Mouse (Mus musculus) cerebellum, adult 9-11 months (tissue): ENCODE results near the gene Igfals.

Experiments used
- DNase-seq: peaks from one replicate; pipeline ENCODE4 v3.0.0; 2022

Igfals gene

DNA sequence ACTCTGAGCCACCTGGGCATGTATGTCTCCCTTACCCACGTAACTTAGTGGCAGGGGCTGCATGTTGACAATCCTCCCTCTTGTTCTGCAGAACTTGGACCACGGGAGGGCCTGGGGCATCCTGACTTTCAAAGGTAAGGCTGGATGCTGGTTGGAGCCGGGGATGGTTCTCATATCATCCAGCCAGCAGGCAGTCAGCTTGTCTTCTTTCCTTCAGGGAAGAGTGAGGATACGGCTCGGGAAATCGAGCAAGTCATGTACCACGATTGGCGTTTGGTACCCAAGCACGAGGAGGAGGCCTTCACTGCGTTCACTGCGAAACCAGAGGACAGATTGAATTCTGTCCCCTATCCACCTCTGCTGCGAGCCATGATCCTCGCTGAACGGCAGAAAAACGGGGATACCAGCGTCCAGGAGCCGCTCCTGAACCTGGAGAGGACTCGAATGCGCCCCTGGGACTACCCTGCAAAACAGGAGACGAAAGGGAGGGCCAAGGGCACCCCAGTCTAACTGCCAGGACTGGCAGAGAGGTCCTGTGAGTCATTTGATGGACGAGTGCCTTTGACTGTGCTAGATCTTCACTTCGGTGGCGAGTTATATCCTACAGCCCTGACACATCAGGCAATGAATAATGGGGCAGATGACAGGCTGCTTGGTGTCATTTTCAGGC is 29.9 kb downstream of the Igfals start:
- DNase-seq = no peak

DNA sequence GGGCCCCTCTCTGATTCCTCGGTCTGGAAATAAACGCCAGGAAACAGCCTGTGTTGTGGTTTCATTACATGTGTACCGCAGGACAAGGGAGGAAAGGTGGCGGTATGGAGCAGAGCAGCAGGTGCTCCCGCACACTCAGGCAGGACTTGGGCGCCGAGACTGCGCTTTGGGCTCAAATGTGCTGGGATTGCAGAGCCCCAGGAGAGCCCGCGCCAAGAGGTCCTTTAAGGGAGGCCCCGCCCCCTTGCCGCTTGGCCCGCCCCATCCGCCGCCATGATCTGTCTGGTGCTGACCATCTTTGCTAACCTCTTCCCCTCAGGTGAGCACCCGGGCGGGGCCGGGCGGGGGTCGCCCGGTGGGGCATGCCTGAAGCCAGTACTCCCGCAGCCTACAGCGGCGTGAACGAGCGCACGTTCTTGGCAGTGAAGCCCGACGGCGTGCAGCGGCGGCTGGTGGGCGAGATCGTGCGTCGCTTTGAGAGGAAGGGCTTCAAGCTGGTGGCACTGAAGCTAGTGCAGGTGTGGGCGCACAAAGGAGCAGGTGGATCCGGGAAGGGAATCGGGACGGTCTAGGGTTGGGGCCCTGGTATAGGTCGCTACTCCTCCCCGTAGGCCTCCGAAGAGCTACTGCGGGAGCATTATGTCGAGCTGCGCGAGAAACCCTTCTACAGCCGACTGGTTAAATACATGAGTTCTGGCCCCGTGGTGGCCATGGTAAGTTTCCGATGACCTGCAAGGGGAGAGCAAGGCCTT is 30.6 kb downstream of the Igfals start, which contains the start of gene Nme3:
Gene Nme3, plus strand, starts transcription at position 260 of the 752 bp plus-strand sequence.
- peak; percentile 82 for DNase-seq

DNA sequence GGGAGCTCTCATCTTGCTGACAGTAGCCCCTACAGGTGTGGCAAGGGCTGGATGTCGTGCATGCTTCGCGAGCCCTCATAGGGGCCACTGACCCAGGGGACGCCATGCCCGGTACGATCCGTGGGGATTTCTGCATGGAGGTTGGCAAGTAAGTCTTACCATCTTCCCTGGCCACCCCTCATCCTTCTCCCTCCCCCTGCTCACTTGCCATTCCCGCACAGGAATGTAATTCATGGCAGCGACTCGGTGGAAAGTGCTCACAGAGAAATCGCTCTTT is 31.1 kb downstream of the Igfals start:
- peak; percentile 52 for DNase-seq

DNA sequence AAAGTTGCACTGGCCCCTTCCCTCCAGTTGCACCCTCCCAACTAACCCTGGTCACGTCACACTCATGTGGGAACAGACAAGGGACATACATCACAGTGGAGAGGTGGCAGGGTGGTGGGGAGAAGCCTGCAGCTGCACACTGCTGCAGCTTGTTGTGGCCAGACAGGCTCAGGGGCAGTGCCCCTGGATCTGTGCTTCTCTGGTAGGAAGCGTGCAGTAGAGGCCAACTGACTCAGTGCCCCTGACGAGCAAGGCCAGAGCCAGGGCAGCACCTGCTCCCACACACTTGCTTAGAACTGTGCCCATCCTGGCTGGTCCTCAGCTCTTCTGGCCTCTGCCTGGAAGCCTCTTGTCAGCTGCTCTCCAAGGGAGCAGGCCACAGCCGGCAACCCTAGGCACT is 31.8 kb downstream of the Igfals start:
- DNase-seq = no peak

DNA sequence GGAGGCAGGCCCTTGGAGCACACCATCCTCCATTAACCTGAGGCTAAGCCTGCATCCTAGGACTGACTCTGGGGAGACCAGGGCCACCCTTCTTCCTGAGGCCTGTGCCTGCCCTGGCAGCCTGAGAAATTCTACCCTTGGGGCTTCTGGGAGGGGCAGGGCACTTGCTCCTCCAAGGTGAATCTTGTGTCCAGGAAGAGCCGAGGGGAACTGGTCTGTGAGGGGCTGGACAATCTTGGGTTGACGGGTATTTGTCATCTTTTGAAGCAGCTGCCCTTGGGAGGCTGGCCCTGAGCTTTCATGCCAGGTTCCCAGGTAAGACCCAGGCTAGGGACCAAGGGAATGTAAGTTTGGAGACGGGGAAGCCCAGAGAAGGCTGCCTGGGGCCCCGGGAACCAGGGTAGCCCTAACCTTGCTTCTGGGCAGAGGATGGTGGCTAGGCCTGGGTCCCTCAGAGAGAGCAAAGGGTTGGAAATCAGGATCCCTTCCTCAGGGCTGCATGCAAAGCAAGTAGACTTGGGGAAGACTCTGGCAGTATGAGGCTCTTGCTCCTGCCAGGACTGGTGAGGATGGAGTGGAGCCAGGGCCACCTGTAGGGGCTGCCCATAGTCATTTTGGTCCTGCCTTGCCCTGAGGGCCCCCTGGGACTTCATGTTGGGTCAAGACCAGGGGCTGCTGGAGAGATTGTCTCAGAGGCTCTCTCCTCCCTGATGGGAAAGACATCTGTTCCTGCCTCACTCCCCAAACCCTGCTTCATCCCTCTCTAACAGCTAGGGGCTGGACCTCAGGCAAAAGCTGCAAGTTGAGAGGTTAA is 32.5 kb downstream of the Igfals start:
- DNase-seq = peak; percentile 56

DNA sequence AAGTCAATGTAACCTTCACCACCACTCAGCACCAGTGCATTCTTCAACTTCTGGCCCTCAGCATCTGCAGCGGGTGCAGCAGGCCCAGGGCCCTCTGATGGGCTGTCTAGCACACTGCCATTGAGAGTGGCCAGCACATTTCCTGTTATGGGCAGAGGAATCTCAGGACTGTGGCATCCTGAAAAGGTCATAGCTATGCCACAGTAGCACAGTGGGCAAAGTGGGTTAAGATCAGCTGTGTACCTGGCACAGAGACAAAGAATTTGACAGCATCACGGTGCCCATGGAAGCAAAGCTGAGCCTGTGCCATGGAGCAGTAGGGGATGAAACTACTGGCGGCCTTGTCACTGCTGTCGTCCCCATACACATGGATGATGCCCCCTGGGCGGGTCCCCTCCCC is 33.4 kb downstream of the Igfals start:
- no peak for DNase-seq

DNA sequence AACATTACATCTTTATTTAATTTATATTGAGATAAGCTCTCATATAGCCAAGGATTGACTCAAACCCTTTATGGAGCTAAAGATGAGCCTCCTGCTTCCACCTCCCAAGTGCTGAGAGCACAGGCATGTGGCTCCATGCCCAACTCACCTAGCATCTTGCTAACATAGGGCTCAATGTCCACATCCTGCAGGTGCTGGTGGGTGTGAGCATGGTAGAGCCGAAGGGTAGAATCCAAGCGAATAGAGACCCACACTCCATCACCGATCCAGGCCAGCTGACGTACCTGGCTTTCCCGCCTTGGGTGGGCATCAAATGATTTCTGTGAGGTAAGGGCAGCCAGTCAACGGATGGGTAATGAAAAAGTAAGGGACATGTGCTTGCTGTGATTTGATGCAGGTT is 34.2 kb downstream of the Igfals start:
- DNase-seq = no peak

DNA sequence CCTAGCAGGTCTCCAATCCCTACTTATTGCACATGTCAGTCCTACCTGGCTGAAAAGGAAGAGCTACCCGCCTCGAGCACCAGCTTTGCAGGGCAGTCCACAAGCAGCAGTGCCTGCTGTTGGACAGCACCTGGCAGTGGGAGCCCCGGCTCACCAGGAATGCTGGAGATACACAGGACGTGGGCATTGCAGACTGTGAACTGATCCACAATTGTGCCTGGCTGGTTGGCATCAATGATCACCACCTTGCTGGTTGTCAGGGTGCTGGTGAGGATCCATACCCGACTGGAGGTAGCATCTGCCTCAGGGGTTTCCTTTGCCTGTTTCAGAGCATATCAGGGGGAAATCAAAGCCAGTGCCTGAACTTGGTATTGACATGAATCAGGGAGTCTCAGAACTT is 36.3 kb downstream of the Igfals start:
- no peak for DNase-seq

DNA sequence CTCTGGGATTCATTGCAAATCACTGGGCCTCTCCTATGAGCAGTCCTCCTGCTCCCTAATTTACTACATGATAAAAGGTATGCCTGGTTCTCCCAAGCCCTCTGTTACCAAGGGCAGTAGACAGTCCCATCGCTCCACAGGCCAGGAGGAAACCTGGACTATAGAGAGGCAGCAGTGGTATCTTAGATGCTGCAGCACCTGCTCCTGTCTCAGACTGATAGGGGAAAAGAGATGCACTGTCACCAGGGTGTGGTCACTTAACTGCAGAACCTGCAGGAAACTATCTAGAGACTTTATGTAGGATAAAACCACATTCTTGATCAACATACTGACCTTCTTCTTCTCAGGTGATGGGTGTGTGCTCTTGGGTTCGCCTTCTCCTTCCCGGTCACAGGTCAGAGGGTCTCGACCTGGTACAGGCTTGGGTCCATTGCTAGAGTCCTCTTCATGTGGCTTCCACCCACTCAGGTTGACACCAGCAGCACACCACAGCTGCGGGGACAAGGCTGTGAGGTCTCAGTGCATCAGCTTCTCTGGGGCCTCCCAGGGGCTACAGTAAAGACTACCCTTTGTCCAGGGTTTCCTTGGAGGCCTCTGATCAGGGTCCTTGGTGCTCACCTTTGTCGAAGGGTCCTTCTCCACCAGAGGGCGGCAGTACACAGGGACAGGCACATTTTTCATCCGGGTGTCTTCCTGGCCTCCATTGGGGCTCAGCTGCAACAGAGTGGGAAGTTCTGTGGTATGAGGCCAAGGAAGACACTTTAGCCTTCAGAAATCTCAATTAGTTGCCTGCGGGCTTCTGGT is 37.1 kb downstream of the Igfals start:
- peak; percentile 26 for DNase-seq

DNA sequence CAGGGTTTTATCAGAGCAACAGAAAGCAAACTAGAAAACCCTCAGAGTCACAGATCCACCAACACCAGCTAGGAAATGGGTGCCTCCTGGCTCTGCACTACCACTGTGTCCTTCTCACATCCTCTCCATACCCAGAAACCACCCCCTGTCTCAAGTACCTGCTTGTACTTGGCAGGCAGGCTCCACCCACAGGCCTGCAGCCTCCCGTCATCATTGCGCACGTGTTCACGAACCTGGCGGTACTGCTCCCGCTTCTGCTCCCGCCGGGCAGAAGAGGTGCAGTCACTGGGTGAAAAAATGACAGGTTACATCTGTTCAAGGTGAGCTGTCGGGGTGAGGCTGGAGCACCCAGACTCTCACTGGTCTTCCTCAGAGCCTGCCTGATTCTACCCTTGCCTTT is 38.0 kb downstream of the Igfals start:
- DNase-seq = no peak

DNA sequence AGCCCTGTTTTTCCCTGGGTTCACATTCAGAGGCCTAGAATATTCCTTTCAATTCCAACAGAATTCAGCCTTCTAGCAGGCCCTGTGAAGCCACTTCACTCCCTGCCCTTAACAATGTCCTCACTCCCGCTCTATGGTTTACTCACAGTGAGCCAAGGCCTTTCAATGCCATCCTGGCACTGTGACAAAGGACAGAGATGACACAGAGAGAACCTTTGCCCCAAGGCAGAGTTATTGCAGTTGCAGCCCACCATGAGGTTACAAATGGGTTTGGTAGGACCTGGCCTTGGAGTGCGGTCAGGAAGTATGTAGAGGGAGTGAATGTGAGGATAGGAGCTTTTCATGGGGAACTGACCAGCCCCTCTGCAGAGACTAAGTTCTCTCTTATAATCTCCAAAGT is 41.8 kb downstream of the Igfals start:
- DNase-seq = no peak

DNA sequence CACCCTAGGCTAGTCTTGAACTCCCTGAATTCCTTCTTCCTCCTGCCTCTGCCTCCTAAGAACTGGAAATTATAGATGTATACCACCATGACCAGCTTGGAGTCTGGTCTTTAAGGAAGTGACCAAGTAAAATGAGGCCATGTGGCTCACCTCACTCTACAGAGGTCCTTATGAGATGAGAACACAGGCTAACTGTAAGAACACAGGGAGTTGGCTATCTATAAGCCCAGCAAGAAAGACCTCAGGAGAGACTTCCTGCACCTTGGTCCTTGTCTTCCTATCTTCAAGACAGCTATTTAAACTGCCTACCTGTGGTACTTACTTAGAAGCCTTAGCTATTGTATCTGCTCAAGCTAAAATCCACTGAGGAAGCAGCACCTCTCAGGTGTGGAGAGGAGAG is 48.2 kb downstream of the Igfals start:
- DNase-seq = no peak

DNA sequence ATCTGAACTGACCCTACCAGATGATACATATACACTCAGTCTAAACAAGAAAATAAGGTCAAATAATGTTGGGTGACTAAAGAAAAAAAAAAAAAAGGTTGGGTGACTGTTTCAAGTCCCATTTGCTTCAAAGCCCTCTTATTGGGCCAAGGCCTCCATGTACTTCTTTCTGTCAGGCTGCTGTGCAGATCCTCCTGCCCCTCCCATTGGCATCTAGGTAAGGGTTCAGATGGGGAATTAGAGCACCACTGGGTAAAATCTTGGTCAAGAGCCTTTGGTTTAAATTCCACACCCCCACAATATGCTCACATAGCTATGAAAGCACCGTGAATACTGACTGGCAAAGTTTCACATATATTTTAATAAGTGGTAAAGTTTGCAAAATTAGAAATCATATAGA is 57.4 kb downstream of the Igfals start:
- DNase-seq = no peak

DNA sequence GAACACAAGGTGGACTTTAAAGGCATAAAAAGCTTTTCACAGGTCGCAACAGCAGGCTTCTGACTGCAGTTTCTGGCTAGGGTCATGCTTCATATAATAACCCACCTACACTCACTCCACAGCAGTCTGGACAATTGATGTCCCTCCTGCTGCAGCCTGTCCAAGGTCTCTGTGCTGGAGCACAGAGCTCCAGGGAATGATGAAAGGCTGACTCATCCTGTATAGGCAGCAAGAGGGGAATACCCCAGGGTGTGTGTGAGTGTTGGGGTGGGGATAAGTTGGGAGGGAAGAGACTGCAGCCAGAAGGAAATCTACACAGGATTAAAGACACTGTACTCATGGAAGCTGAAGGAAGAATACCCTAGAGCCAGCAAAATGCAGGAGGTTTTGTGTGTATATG is 63.7 kb downstream of the Igfals start:
- DNase-seq = no peak
